Mouse (Mus musculus) regulatory T cell (primary cell): ENCODE results near the gene Kcnip3.

Source experiments
- in situ Hi-C: fragments of 300-600 bp; cut with MboI, MseI; formaldehyde crosslinking; loops from one replicate; pipeline ENCODE4 v1.15.1; 2025; ENCODE audit warnings: high pct_unique_total_duplicates

Gene Kcnip3

GRCm38 (mm10) chr2:127522006-127522441 is at the start of gene Kcnip3:
TSS of gene Kcnip3 (minus strand) at chr2:127522094.
- in situ Hi-C loops = no loop called here

DNA sequence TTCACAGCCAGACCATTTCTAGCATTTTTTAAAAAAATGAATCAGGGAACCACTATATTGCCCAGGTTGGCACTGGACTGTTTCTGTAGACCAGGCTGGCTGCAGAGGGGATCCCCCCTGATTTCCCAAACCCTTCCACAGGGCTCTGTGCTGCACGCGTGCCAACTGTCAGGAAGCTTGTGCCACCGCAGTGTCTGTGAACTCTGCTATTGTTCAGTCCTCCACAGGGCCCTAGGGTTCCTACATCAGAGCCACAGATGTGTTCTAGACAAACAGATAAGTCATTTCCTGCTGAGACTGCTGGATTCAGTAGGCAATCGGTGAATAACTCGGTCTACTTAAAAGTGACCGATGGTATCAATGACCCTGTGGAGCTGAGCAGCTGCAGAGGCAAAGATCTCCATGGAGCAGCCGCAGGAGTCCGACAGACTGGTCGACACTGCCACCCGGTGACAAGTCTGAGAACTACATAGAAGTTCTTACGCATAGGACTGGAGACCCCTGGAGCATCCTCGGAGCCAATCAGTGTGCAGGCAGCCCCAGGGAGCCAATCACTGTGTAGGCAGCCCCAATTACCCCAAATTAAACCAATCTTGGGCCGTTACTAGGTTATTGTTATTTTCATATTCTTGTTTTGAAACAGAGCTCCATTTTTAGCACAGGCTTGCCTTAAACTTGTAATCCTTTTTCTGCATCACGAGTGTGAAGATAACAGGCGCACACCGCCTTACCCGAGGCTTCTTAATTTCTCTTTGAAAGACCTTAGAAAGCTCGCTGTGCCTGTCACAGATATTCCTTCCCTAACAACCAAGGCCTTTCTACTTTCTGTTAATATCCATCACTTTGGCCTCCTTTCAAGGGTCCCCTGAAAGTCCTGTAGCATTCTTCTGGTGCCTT is 37.4 kb upstream of the Kcnip3 start:
- in situ Hi-C loops = no loop called here

GRCm38 (mm10) chr2:127551078-127551477 is 29.2 kb upstream of the Kcnip3 start:
- in situ Hi-C loops = no loop called here

DNA sequence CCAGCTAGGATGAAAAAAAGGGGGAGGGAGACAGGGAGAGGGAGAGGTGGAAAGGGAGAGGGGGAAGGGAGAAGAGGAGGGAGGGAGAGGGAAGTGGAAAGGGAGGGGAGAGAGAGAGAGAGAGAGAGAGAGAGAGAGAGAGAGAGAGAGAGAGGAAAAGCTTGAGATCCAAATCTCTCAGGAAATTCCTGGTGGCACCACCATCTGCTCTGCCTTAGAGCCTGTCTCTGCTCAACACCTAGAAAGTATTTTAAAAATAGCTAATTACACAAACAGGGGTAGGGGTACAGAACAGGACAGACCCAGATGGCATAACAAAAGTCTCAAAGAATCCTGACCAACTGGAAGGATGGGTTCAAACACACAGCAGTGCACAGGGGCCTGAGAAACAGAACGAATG is 28.6 kb upstream of the Kcnip3 start:
- in situ Hi-C loops = no loop called here

DNA sequence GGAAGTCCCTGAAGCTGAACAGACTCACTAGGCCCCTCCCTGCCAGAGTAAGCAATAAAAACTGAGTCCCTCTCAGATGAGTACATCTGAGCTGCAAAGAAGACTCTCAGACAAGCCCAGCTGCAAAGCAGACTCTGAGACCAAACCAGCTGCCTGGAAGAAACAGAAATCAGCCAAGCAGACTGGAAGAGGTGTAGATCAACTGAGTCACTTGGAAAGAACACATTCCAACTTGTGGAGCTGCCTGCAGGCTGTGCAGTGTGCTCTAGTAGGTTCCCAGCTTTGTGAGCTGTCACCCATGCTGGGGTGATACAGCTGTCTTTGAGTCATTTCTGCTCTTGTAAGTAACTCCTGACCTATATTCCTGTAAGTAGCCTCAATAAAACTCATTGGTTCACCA is 27.8 kb upstream of the Kcnip3 start:
- in situ Hi-C loops = no loop called here

- in situ Hi-C loops = no loop called here
These were observed 26.6 kb upstream of the Kcnip3 start for GRCm38 (mm10) chr2:127548342-127549074.

- in situ Hi-C loops = no loop called here
These were observed 19.8 kb upstream of the Kcnip3 start for GRCm38 (mm10) chr2:127541697-127542096.

- in situ Hi-C loops = no loop called here
These were observed 19.3 kb upstream of the Kcnip3 start, which contains the start of gene Prom2 for GRCm38 (mm10) chr2:127541185-127541584. TSS of gene Prom2 (minus strand) at chr2:127541467.

GRCm38 (mm10) chr2:127539494-127539893 is 17.6 kb upstream of the Kcnip3 start:
- in situ Hi-C loops = no loop called here

DNA sequence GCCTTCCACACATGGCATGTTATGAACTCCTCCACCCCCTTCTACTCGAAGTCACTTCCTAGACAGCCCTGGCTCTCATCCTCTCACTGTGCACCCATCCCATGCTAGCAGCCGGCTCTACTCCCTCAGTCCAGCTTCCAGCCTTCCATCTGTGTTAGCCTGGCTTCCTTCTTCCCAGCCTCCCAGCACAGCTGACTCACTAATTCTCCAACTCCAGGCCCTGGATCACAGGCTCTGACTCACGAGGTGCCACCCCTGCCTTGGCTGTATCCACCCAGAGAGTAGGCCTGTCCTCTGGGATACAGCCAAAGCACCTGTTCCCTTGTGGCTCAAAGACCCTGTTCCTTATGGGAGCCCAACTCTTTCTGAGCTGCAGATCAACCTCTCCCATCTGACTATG is 15.7 kb upstream of the Kcnip3 start:
- in situ Hi-C loops = no loop called here

GRCm38 (mm10) chr2:127535363-127535762 is 13.5 kb upstream of the Kcnip3 start:
- in situ Hi-C loops = no loop called here

DNA sequence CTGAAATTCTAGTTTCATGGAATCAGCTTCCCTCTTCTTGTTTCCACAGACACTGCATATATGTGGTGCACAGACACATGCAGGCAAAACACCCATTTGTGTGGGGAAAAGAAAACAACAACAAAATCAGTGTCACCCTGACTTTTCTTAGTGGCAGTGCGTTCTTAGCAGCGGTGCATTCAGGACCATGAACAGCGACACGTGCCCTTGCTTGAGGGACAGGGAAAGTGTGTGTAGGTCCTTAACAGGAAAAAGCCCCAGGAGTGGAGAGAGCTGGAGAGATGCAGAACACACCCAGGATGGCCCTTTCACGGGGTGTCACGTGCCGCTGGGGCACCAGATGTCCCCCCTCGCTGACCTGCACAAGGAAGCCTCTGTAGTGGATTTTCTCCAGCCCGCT is 10.5 kb upstream of the Kcnip3 start:
- in situ Hi-C loops = no loop called here

DNA sequence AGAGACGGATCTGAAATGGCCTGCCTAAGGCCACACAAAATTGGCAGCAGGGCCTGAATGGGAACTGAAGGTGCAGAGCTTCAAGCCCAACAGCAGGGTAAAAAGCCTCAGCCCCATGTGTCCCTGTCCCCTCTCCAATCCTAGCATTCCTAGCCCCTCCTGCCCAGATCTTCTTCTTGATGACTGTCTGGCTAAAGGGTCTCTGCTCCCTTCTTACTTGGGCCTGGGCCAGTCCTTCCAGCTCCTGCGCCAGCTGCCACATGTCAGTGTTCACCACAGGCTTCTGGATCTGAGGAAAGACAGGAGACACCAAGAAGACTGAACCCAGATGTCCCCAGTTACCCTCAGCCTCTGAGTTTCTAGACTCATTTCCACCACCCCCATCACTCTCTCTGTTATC is 9.7 kb upstream of the Kcnip3 start:
- in situ Hi-C loops = no loop called here

DNA sequence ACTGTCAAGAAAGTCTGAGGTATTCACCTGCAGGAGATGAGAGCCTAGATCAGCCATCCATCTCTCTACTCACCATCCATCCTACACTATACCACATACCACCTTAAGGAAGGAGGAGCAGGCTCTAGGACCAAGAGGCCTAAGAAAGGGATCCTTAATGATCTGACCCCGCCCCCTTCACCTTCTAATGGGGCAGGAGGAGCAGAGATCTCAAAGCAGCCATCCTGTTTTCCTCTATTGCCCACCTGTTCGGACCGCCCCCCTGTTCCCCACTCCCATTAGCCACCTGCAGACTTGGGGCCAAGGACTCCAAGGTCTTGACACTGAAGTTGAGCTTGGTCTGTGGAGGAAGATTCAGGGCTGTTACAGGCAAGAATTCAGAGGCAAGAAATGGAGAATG is 8.5 kb upstream of the Kcnip3 start:
- in situ Hi-C loops = no loop called here

GRCm38 (mm10) chr2:127525004-127525775 is 3.3 kb upstream of the Kcnip3 start:
- in situ Hi-C loops = no loop called here

DNA sequence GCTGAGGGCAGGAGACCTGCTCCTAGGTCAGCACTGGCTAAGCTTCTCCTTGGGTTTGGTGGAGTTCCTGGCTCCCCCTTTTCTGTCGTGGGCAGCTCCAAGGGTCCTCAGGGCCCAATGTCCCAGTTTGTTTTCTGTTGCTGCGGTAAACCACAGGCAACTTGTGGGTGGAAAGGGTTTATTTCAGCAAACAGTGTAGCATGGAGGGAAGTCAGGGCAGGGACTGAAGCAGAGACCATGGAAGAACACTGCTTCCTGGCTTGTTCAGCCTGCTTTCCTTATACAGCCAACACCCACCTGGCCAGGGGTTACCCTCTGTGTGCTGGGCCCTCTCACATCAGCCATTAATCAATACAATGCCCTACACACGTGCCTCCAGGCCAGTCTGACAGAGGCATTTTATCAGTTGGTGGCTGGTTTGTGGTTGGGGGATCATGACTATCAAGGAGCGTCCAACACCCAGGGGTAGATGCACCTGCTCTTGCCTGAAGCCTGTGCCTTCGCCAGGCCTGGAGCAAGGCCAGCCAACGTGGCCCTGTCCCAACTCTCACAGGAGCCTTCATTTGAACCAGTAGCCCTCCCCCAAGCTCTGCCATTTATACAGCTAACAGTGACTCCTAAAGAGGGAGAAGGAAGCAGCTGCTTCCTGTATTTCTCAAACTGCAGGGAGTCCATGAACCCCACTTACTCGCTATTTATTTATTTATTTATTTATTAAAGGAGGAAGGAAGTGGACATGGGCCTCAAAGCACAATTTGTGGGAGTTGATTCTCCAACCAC is 2.2 kb upstream of the Kcnip3 start:
- in situ Hi-C loops = no loop called here

DNA sequence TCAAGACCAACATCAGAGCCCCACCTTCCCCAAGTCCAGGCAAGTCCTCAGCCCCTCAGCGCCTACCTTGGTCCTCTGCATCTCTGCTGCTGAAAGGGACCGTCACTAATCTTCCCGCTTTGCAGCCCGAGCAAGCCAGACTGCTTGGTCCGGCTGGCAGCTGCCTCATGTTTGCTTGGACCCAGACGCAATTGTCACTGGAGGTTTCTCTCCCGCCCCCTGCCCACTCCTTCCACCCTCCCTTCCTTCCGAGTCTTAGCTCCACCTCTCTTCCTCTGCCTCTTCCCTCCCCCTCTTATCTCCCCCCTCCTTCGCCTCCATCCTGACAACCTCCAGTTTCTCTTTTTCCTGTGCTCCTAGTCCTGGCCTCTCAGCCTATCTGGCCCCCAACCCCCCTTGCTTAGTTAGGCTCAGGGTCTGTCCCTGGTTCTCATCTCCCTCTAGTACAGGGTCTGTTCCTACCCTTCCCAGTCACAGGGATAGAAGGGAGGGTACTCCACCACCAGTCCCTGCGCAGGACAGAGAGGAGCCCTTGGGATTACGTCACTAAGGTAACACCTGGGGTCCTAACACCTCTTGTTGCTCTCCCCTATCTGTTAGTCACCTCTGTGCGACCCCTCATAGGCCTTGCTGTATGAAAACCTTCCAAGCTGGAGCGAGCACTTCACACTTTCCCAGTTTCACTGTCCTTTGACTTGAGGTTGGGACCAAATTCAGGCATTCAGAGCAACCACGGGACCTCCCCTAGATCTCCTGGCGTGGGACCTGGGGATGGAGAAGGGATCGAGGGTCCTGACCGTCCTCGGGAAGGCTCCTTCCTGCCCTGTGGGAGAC is 505 bp downstream of the Kcnip3 start:
- in situ Hi-C loops = no loop called here

DNA sequence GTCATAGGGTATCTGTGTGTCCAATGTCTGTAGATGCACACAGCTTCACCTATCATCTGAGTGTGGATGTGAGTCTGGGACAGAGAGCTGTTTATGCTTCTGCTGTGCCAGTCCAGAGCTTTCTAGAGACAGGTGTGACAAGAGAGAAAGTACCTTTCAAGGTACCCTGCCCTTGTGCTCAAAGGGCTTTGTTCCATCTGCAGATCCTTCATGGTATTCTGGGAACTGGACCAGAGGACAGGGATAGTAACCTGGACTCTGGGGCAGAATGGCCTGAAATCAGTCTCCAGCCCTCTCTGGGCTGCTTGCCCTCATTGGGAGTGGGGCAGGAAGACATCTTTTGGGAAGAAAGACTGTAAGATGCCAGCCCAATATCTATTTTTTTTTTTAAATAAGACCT is 1.8 kb downstream of the Kcnip3 start:
- in situ Hi-C loops = no loop called here

DNA sequence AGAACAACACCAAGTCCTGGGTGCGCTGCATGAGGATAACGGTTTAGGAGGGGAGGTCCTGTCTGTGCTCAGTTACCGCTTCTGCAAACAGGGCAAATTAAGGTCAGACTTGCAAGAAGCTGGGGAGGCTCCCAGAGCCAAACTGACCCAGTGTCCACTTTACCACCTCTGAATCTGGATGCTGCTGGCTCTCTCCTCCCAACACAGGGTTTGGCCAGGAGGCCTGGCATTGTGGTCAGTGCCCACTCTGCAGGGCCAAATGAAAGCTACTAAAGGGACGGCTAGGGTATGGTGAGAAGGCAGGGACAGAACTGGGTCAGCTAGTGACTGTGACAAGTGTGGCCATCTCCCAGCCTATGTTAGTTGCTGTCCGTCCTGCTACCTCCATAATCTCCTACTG is 2.6 kb downstream of the Kcnip3 start:
- in situ Hi-C loops = no loop called here

DNA sequence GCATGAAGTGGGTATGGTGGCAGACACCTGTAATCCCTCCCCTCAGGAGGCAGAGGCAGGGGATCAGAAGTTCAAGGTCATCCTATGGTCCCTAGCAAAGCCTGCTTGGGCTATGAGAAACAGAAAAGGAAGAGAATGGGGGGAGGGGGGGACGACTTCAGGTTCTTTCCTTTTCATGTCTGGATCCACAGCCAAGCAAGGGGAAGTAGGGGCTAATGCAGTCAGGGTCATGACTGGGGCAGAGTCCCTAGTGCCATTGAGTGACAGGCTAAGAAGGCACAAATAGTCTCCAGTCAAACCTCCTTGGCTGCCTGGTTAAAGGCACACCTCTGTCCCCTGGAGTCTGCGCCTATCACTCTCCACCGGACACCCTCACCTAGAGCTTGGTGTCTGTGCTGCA is 3.1 kb downstream of the Kcnip3 start:
- in situ Hi-C loops = no loop called here
